Mouse (Mus musculus) adrenal gland, postnatal 14 days (tissue): Measurements from ENCODE around the gene Gm13305. TPM values are rescaled to one million over a fixed set of nuclear protein-coding genes. Genes with fewer than 3 reads are reported as not detected.
"Not testable (repeated sequence)": the region's sequence is repeated elsewhere in the genome, so short reads cannot be mapped to it uniquely, and the experiment has no call there.

Experiments
- DNase-seq: peaks from one replicate; pipeline ENCODE4 v3.0.0; 2021; ENCODE audit warnings: mixed read lengths
- long read RNA-seq, 2 experiments: library from polyadenylated mRNA; stranded (forward); transcript quantifications; one replicate each; pipeline ENCODE4 v2.0.0; 2021
- total RNA-seq: library from RNA; stranded (reverse); gene quantifications from 2 replicates; pipeline ENCODE4 v1.2.3, GENCODE M21; 2021

The Gm13305 gene
- total RNA-seq: 0.56 and 1.7 TPM in 2 replicates
- long read RNA-seq, experiment 1: 0 reads
- long read RNA-seq, experiment 2: 0 reads

- DNase-seq: not testable (repeated sequence)
Observed at GRCm38 (mm10) chr4:42168503-42168902, at the start of gene Gm13305. Gene Gm13305, minus strand, starts transcription at chr4:42168603.

GRCm38 (mm10) chr4:42184980-42185372 is 16.6 kb upstream of the Gm13305 start:
- DNase-seq: not testable (repeated sequence)

GRCm38 (mm10) chr4:42184324-42184979 is 16.0 kb upstream of the Gm13305 start:
- DNase-seq: not testable (repeated sequence)

GRCm38 (mm10) chr4:42183234-42184197 is 15.1 kb upstream of the Gm13305 start:
- DNase-seq: not testable (repeated sequence)

- not testable (repeated sequence) for DNase-seq
Observed at GRCm38 (mm10) chr4:42178243-42178642, 9.8 kb upstream of the Gm13305 start.

- not testable (repeated sequence) for DNase-seq
Observed at GRCm38 (mm10) chr4:42153136-42153535, 15.3 kb downstream of the Gm13305 start, which contains the start of gene Gm13306. Gene Gm13306, plus strand, starts transcription at chr4:42153436.

GRCm38 (mm10) chr4:42114517-42114916 is 53.9 kb downstream of the Gm13305 start, which contains the start of gene Gm13304:
Gene Gm13304, plus strand, starts transcription at chr4:42114817.
- DNase-seq: not testable (repeated sequence)

Other genes with a start within 250 kb of the Gm13305 start
- 4.2 and 4.8 TPM in 2 replicates for gene Gm20878, start 227.0 kb downstream of the Gm13305 start, total RNA-seq
- 0.41 and 0.82 TPM in 2 replicates for gene Fam205a4, start 202.5 kb downstream of the Gm13305 start, total RNA-seq
- gene Gm21093, start 133.9 kb downstream of the Gm13305 start, total RNA-seq: not detected in 2 replicates
- not detected in 2 replicates for gene Gm3893, start 77.4 kb downstream of the Gm13305 start, total RNA-seq
- 2.2 and 17.7 TPM in 2 replicates for gene Gm13304, start 53.8 kb downstream of the Gm13305 start, total RNA-seq
- gene Gm13306, start 15.2 kb downstream of the Gm13305 start, total RNA-seq: 17.8 TPM in 1 of 2 replicates, not detected in the other
- gene Gm10600, start 72.0 kb upstream of the Gm13305 start, total RNA-seq: 0.89 and 1.8 TPM in 2 replicates
- not detected in 2 replicates for gene Ccl21b, start 87.2 kb upstream of the Gm13305 start, total RNA-seq
- gene Gm21953, start 125.7 kb upstream of the Gm13305 start, total RNA-seq: not detected in 2 replicates
- gene Fam205a3, start 149.7 kb upstream of the Gm13305 start, total RNA-seq: not detected in 2 replicates